Mouse (Mus musculus) testis, adult 10 weeks (tissue): ENCODE results near the gene Prx. TPM values are rescaled to one million over a fixed set of nuclear protein-coding genes. Genes with fewer than 3 reads are reported as not detected.

Experiments used
- polyA plus RNA-seq: library from polyadenylated mRNA; stranded (reverse); fragments of 350-450 nt; fragmentation: Illumina TruSeq; extraction: RNeasy Lipid Tissue Mini Kit (QIAGEN cat#74804); gene quantifications from one replicate; pipeline ENCODE4 v1.2.3, GENCODE M21; 2014; ENCODE audit warnings: low read depth, low replicate concordance

The Prx gene
- polyA plus RNA-seq: not detected

DNA sequence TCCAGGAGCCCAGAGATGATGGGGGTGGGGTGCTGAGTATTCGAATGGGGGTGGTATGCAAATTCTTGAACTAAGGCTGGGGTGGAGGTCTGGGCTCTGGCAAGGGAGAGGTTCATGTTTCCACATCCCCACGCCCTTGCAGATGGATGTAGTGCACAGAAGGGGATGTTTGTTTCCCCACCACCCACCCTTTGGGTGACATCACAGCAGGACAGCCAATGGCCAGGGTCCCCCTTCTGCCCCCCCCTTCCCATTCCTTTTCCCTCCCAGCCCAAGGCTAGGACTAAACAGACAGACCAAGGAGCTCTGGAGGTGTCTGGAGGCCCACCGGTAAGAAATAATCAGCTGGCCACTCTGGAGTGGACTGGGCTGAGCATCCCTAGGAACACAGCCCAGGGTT, at the start of gene Prx:
TSS of gene Prx (plus strand) at position 289 of the 400 bp plus-strand sequence.

DNA sequence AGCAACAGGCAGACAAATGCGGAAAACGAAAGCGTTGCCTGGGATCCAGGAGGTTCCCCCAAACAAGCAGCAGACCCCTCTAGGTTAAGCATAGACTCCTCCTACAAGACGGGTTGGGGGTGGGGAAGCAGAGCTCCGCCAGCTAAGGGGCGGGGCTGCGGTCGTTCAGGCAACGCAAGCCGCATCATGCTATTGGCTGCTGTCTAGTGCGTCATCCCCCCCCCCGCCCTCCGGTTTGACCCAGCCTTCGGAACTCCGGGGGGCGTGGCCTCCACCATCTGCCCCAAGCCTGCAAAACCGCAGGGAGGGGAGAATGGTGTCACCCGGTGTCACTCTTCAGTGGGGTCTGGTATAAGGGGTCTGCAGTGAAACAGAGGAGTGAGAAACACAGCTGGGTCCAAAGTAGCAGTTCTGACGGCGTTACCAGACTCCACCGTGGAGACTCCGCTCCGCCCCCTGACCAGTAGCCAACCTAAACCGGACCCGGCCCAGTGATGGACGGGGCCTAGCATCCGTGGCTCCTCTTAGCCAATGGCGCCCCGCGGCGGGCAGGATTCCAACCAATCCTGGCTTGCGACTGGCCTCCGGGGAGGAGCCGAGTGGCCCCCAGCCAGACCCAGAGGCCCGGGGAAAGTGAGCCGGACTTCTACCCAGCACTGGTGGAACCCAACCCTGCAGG, 25.8 kb upstream of the Prx start, which contains the start of gene Sertad3:
TSS of gene Sertad3 (plus strand) at position 613 of the 679 bp plus-strand sequence.

GRCm38 (mm10) chr7:27486770-27487697, 12.1 kb upstream of the Prx start, which contains the start of gene Sertad1:
Gene Sertad1, plus strand, starts transcription at chr7:27486910.

DNA sequence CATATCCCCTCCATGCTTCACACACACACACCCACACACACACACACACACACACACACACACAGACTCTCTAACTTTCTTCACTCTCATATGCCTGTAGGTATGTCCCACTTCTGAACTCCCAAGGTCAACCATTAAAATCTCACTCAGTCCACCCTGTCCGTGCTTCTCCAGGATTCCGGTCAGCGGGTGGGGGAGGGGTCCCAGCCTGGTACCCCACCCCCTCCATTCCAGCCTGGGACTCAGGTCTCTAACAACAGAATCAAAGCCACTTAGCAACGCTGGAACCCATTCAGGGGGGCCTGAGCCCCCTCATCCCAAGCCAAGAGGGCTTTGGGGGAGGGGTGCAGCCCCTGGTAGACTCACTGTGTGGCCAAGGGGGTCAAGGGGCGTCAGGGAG, 23.8 kb downstream of the Prx start, which contains the start of gene Hipk4:
TSS of gene Hipk4 (plus strand) at position 301 of the 400 bp plus-strand sequence.

GRCm38 (mm10) chr7:27552931-27553513, 53.9 kb downstream of the Prx start, which contains the start of the genes Pld3 and 2310022A10Rik:
Gene Pld3, minus strand, starts transcription at chr7:27553218.
Gene 2310022A10Rik, plus strand, starts transcription at chr7:27553233.

Other genes starting within 250 kb of the Prx start
- gene Numbl, start 240.9 kb upstream of the Prx start, polyA plus RNA-seq: 0.18 TPM
- gene Ltbp4, start 161.6 kb upstream of the Prx start, polyA plus RNA-seq: 0.38 TPM
- gene Shkbp1, start 143.3 kb upstream of the Prx start, polyA plus RNA-seq: 0.64 TPM
- gene Gm20479, start 141.9 kb upstream of the Prx start, polyA plus RNA-seq: not detected
- gene Sptbn4, start 51.6 kb upstream of the Prx start, polyA plus RNA-seq: 0.35 TPM
- not detected for gene Blvrb, start 51.3 kb upstream of the Prx start, polyA plus RNA-seq
- gene Sertad3, start 25.6 kb upstream of the Prx start, polyA plus RNA-seq: 0.52 TPM
- 0.91 TPM for gene Sertad1, start 12.4 kb upstream of the Prx start, polyA plus RNA-seq
- 4.5 TPM for gene Hipk4, start 23.9 kb downstream of the Prx start, polyA plus RNA-seq
- 1.1 TPM for gene Pld3, start 53.9 kb downstream of the Prx start, polyA plus RNA-seq
- gene 2310022A10Rik, start 53.9 kb downstream of the Prx start, polyA plus RNA-seq: 16.3 TPM
- 12.0 TPM for gene Akt2, start 92.2 kb downstream of the Prx start, polyA plus RNA-seq
- gene Ttc9b, start 154.6 kb downstream of the Prx start, polyA plus RNA-seq: not detected
- 0.97 TPM for gene Map3k10, start 175.3 kb downstream of the Prx start, polyA plus RNA-seq
- gene Zfp607b, start 190.0 kb downstream of the Prx start, polyA plus RNA-seq: 17.5 TPM
- gene Zfp60, start 232.1 kb downstream of the Prx start, polyA plus RNA-seq: 15.3 TPM